Mouse (Mus musculus) lung, embryonic 14.5 days (tissue): ENCODE data around the gene Gjb4. TPM values are rescaled to one million over a fixed set of nuclear protein-coding genes. Genes with fewer than 3 reads are reported as not detected.
A peak's percentile ranks its signal among the peaks of the same experiment; 100 is the strongest.

Experiments
- ATAC-seq: fragments of 200-750 bp; cut with Nextera tagmentation; 2 replicates; pipeline ENCODE4 v1.8.0; 2017; ENCODE audit warnings: mild to moderate bottlenecking, moderate TSS enrichment, moderate library complexity; ENCODE audit not compliant: insufficient read depth
- DNase-seq: peaks from one replicate; pipeline ENCODE4 v3.0.0-alpha.2; 2015
- H3K27ac ChIP-seq: fragments of 300-500 bp; sonication (generic); 2 replicates; pipeline ENCODE4 v1.5.1; 2014; ENCODE audit warnings: low read depth, mild to moderate bottlenecking, moderate library complexity
- H3K27me3 ChIP-seq: fragments of 300-500 bp; sonication (generic); 2 replicates; pipeline ENCODE4 v1.6.1; 2014; ENCODE audit warnings: low read length, control low read depth; ENCODE audit not compliant: insufficient read depth
- H3K36me3 ChIP-seq: fragments of 300-500 bp; sonication (generic); 2 replicates; pipeline ENCODE4 v1.6.1; 2014; ENCODE audit warnings: control low read depth; ENCODE audit not compliant: insufficient read depth
- H3K4me1 ChIP-seq: fragments of 300-500 bp; sonication (generic); 2 replicates; pipeline ENCODE4 v1.6.1; 2014; ENCODE audit warnings: antibody characterized with exemption, control low read depth; ENCODE audit not compliant: insufficient read depth
- H3K4me2 ChIP-seq: fragments of 300-500 bp; sonication (generic); 2 replicates; pipeline ENCODE4 v1.6.1; 2014; ENCODE audit warnings: mild to moderate bottlenecking
- H3K4me3 ChIP-seq: fragments of 300-500 bp; sonication (generic); 2 replicates; pipeline ENCODE4 v1.5.1; 2014; ENCODE audit warnings: low read depth, low read length
- H3K9ac ChIP-seq: fragments of 300-500 bp; sonication (generic); 2 replicates; pipeline ENCODE4 v1.6.1; 2014
- H3K9me3 ChIP-seq: fragments of 300-500 bp; sonication (generic); 2 replicates; pipeline ENCODE4 v1.6.1; 2016; ENCODE audit warnings: low read depth, low read length, control low read depth
- CTCF ChIP-seq: IDR thresholded peaks from 2 replicates; pipeline ENCODE4 v1.5.1; 2016; ENCODE audit warnings: antibody characterized with exemption, low read depth
- WGBS: fragments of 180-500 bp; shearing (Covaris S2); extraction: QIAGEN DNeasy Blood & Tissue Kit; methylation state at CpG from one replicate; pipeline ENCODE4 v1.1.7; 2014; 5-methylcytosine and 5-hydroxymethylcytosine counted together
- polyA plus RNA-seq: library from polyadenylated mRNA; unstranded; fragments of >200 nt; fragmentation: Nextera tagmentation; extraction: Ambion mirVana; gene quantifications from 2 replicates; pipeline ENCODE4 v1.2.1, GENCODE M21; 2014

The Gjb4 gene
- polyA plus RNA-seq, 1 experiment from 2014 or later: not detected

- TF ChIP-seq CTCF: no peak
- no peaks in the 10 kb centered on the region for H3K36me3 ChIP-seq
- no peaks in the 10 kb centered on the region for H3K9me3 ChIP-seq
- H3K4me1 ChIP-seq: no peaks in the 10 kb centered on the region
- WGBS: 1% methylated on average over 47 of the region's 49 CpGs
- DNase-seq (no peak), ATAC-seq (peak; percentile 37; the same call in 1 of the 2 replicates)
- H3K4me2 ChIP-seq: peak within 1 kb of the TSS; percentile 56
- H3K27ac ChIP-seq: no peak within 1 kb of the TSS
- peaks cover 52% of the 10 kb centered on the region for H3K27me3 ChIP-seq
- H3K4me3 ChIP-seq: peak within 1 kb of the TSS; percentile 24
- peak within 1 kb of the TSS; percentile 9; the same call in 1 of the 2 replicates for H3K9ac ChIP-seq
Measured at GRCm38 (mm10) chr4:127330181-127331100, 23.4 kb downstream of the Gjb4 start, which contains the start of gene Gjb3. TSS of gene Gjb3 (minus strand) at chr4:127330844.

- TF ChIP-seq CTCF: no peak
- Histone ChIP-seq H3K9ac (peak overlapping the region; percentile 9; the same call in 1 of the 2 replicates), H3K4me3 (peak overlapping the region; percentile 24), H3K4me1 (no peaks in the 10 kb centered on the region), H3K36me3 (no peaks in the 10 kb centered on the region), H3K27ac (no peak overlapping the region), H3K27me3 (peaks cover 59% of the 10 kb centered on the region), H3K4me2 (peak overlapping the region; percentile 56), H3K9me3 (no peaks in the 10 kb centered on the region)
- ATAC-seq (no peak), DNase-seq (peak; percentile 17)
- WGBS: 1% methylated on average over 13 of the region's 13 CpGs
Measured at GRCm38 (mm10) chr4:127329751-127330150, 24.1 kb downstream of the Gjb4 start.

GRCm38 (mm10) chr4:127329046-127329445 lies 24.8 kb downstream of the Gjb4 start:
- Histone ChIP-seq H3K27ac (no peak overlapping the region), H3K27me3 (peaks cover 59% of the 10 kb centered on the region), H3K4me2 (no peak overlapping the region), H3K4me1 (no peaks in the 10 kb centered on the region), H3K9ac (no peak overlapping the region), H3K36me3 (no peaks in the 10 kb centered on the region), H3K9me3 (no peaks in the 10 kb centered on the region), H3K4me3 (no peak overlapping the region)
- no peak for ATAC-seq
- DNase-seq: no peak
- TF ChIP-seq CTCF: no peak
- WGBS: 6% methylated on average over 3 of the region's 3 CpGs

- no peak for ATAC-seq
- Histone ChIP-seq H3K9me3 (no peaks in the 10 kb centered on the region), H3K4me3 (no peak overlapping the region), H3K4me2 (no peak overlapping the region), H3K27me3 (peaks cover 59% of the 10 kb centered on the region), H3K36me3 (no peaks in the 10 kb centered on the region), H3K4me1 (no peaks in the 10 kb centered on the region), H3K9ac (no peak overlapping the region), H3K27ac (no peak overlapping the region)
- TF ChIP-seq CTCF: no peak
- no peak for DNase-seq
- WGBS: 59% methylated on average over 7 of the region's 7 CpGs
Measured at GRCm38 (mm10) chr4:127328378-127328777, 25.5 kb downstream of the Gjb4 start.

GRCm38 (mm10) chr4:127327749-127328148 lies 26.1 kb downstream of the Gjb4 start:
- Histone ChIP-seq H3K4me2 (no peak overlapping the region), H3K27ac (no peak overlapping the region), H3K27me3 (peaks cover 55% of the 10 kb centered on the region), H3K4me3 (no peak overlapping the region), H3K4me1 (no peaks in the 10 kb centered on the region), H3K36me3 (no peaks in the 10 kb centered on the region), H3K9ac (no peak overlapping the region), H3K9me3 (no peaks in the 10 kb centered on the region)
- 54% methylated on average over 6 of the region's 6 CpGs for WGBS
- DNase-seq (no peak), ATAC-seq (no peak)
- TF ChIP-seq CTCF: no peak

- Histone ChIP-seq H3K4me2 (no peak overlapping the region), H3K4me1 (no peaks in the 10 kb centered on the region), H3K27me3 (peaks cover 52% of the 10 kb centered on the region), H3K4me3 (no peak overlapping the region), H3K27ac (no peak overlapping the region), H3K9ac (no peak overlapping the region), H3K36me3 (no peaks in the 10 kb centered on the region), H3K9me3 (no peaks in the 10 kb centered on the region)
- WGBS: 25% methylated on average over 7 of the region's 7 CpGs
- TF ChIP-seq CTCF: no peak
- DNase-seq: no peak
- no peak for ATAC-seq
Measured at GRCm38 (mm10) chr4:127327258-127327657, 26.6 kb downstream of the Gjb4 start.

- Histone ChIP-seq H3K4me2 (no peak overlapping the region), H3K27me3 (peaks cover 32% of the 10 kb centered on the region), H3K36me3 (no peaks in the 10 kb centered on the region), H3K4me1 (no peaks in the 10 kb centered on the region), H3K9me3 (no peaks in the 10 kb centered on the region), H3K9ac (no peak overlapping the region), H3K27ac (no peak overlapping the region), H3K4me3 (no peak overlapping the region)
- WGBS: 79% methylated on average over 5 of the region's 5 CpGs
- no peak for TF ChIP-seq CTCF
- DNase-seq (no peak), ATAC-seq (peak; percentile 11; the same call in 1 of the 2 replicates)
Measured at GRCm38 (mm10) chr4:127325276-127325675, 28.6 kb downstream of the Gjb4 start.
